ENCODE assay signal across 8 mouse cellular contexts in the genomic region with DNA sequence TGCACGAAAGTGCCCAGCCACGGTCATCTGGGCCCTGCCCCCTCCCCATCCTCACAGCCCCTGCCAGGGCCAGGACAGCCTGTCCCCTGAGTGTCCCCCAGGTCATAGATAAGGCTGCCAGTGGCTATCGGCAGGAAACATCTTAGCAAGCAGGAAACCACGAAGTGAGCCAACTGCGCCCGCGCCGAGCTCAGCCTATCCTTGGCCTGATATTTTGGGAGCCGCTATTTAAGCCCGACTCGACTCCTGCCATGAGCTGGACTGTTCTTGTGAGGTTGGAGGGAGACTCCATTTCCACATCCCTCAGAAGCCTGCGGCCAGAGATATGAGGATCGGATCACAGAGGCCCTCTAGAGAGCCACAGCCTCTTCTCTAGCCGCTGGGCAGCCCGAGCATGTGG. TPM values are rescaled to one million over a fixed set of nuclear protein-coding genes. Genes with fewer than 3 reads are reported as not detected.
DNase-seq lines count a peak whose midpoint lies in the region; ATAC-seq lines count a peak whose summit lies in the region.

No protein-coding gene starts in this region.

- no peaks in the 10 kb centered on the region for H3K4me1 ChIP-seq in limb, embryonic 15.5 days

- 0 out of 2 replicates have a peak, but pooled peaks have one; percentile 36 for ATAC-seq in limb, embryonic 15.5 days (ENCODE audit: insufficient number of reproducible peaks, low FRiP score, low TSS enrichment, low read depth)

- H3K27me3 ChIP-seq in limb, embryonic 15.5 days: no peaks in the 10 kb centered on the region

- WGBS in limb, embryonic 15.5 days: 77% methylated on average over 15 of the region's 15 CpGs

- intact Hi-C loops in heart, postnatal 14 days (cut with DNase I): loop anchor here (1.0 to 5.0 kb wide), 2 partner anchors 34 to 51 kb away; a partner anchor contains a TSS
- intact Hi-C loops in left cerebral cortex, postnatal 4 days (cut with DNase I): loop anchor here (10.0 kb wide), 1 partner anchor 96 kb away; no protein-coding TSS in a partner anchor

- no peak overlapping the region for H3K4me2 ChIP-seq in limb, embryonic 15.5 days

- no peak overlapping the region for H3K4me3 ChIP-seq in limb, embryonic 15.5 days

- H3K36me3 ChIP-seq in limb, embryonic 15.5 days: no peaks in the 10 kb centered on the region

- no peaks in the 10 kb centered on the region for H3K9me3 ChIP-seq in limb, embryonic 15.5 days

- DNase-seq in right cerebral cortex, postnatal 10 days (ENCODE audit: low spot score in 2 of 2): peak; percentile 66 to 68
- no peak for DNase-seq in right cerebral cortex, postnatal 4 days
- peak; percentile 36 for DNase-seq in embryo, embryonic 11 days
- DNase-seq in heart, postnatal 14 days: peak; percentile 82 to 84
- peak; percentile 76 to 79 for DNase-seq in natural killer cell, adult 2 months (ENCODE audit: low spot score in 2 of 2)
- DNase-seq in layer of hippocampus, postnatal 25 days (ENCODE audit: extremely low spot score in 1 of 2, low spot score in 1 of 2): no peak
- DNase-seq in left cerebral cortex, postnatal 4 days: no peak

- H3K9ac ChIP-seq in limb, embryonic 15.5 days: no peak overlapping the region

- peak overlapping the region; percentile 33; the same call in 1 of the 2 replicates for H3K27ac ChIP-seq in limb, embryonic 15.5 days

RNA-seq across cellular contexts. Expression of a gene that starts 28.5 kb away (rescaled TPM):
- 10 to 100 TPM; 53.2 to 53.4 TPM for total RNA-seq in heart, postnatal 14 days (2021)
- polyA plus RNA-seq in limb, embryonic 15.5 days (2015; fragmentation: Nextera tagmentation; extraction: Ambion mirVana): 99.5 and 106 TPM in 2 replicates
- total RNA-seq in layer of hippocampus, postnatal 25 days (2021): 10 to 100 TPM; 85.8 to 96.2 TPM
- 100 to 1,000 TPM; 155 to 161 TPM for total RNA-seq in left cerebral cortex, postnatal 4 days (2021)

RNA-seq across cellular contexts. Expression of a gene that starts 36.7 kb away (rescaled TPM):
- 1 to 10 TPM; 9.7 TPM for total RNA-seq in heart, postnatal 14 days (2021)
- 19.9 and 20.1 TPM in 2 replicates for polyA plus RNA-seq in limb, embryonic 15.5 days (2015; fragmentation: Nextera tagmentation; extraction: Ambion mirVana)
- 1 to 10 TPM; 6.6 to 7.9 TPM for total RNA-seq in layer of hippocampus, postnatal 25 days (2021)
- total RNA-seq in left cerebral cortex, postnatal 4 days (2021): 10 to 100 TPM; 18.5 to 19.4 TPM

RNA-seq across cellular contexts. Expression of a gene that starts 48.8 kb away (rescaled TPM):
- total RNA-seq in heart, postnatal 14 days (2021): 10 to 100 TPM; 21.4 to 24.4 TPM
- polyA plus RNA-seq in limb, embryonic 15.5 days (2015; fragmentation: Nextera tagmentation; extraction: Ambion mirVana): 65.9 and 66.2 TPM in 2 replicates
- 10 to 100 TPM; 57.4 to 60.6 TPM for total RNA-seq in layer of hippocampus, postnatal 25 days (2021)
- total RNA-seq in left cerebral cortex, postnatal 4 days (2021): 10 to 100 TPM; 71.3 to 76.4 TPM

RNA-seq across cellular contexts. Expression of a gene that starts 50.5 kb away (rescaled TPM):
- 100 to 1,000 TPM; 113 to 115 TPM for total RNA-seq in heart, postnatal 14 days (2021)
- 14.8 and 16.3 TPM in 2 replicates for polyA plus RNA-seq in limb, embryonic 15.5 days (2015; fragmentation: Nextera tagmentation; extraction: Ambion mirVana)
- total RNA-seq in layer of hippocampus, postnatal 25 days (2021): 10 to 100 TPM; 14.3 to 18.0 TPM
- total RNA-seq in left cerebral cortex, postnatal 4 days (2021): 10 to 100 TPM; 13.1 to 15.1 TPM

RNA-seq across cellular contexts. Expression of a gene that starts 54.9 kb away (rescaled TPM):
- not detected for total RNA-seq in heart, postnatal 14 days (2021)
- not detected in 2 replicates for polyA plus RNA-seq in limb, embryonic 15.5 days (2015; fragmentation: Nextera tagmentation; extraction: Ambion mirVana)
- total RNA-seq in layer of hippocampus, postnatal 25 days (2021): not detected
- not detected for total RNA-seq in left cerebral cortex, postnatal 4 days (2021)

Comparison
In these comparisons a context has a peak if more than half of its experiments do, and no peak if none do; other contexts are left out.
1. DNase-seq: peak in right cerebral cortex, postnatal 10 days (2 of 2), embryo, embryonic 11 days (single experiment), heart, postnatal 14 days (2 of 2) and natural killer cell, adult 2 months (2 of 2); none in right cerebral cortex, postnatal 4 days (single experiment), layer of hippocampus, postnatal 25 days (0 of 2) and left cerebral cortex, postnatal 4 days (single experiment).